Mouse (Mus musculus) frontal cortex, adult (tissue): Measurements from ENCODE around the gene Aldh3b1.

Source experiments
- ATAC-seq: cut with Nextera tagmentation; 2 replicates; pipeline ENCODE4 v1.9.2; 2017; ENCODE audit warnings: mild to moderate bottlenecking, moderate library complexity, mixed read lengths; ENCODE audit not compliant: low TSS enrichment

Aldh3b1 gene

GRCm38 (mm10) chr19:3912337-3913204 lies 17.0 kb downstream of the Aldh3b1 start, which contains the start of gene Ndufs8:
Gene Ndufs8 (minus strand): TSS chr19:3912774.
- ATAC-seq = peak; percentile 94

DNA sequence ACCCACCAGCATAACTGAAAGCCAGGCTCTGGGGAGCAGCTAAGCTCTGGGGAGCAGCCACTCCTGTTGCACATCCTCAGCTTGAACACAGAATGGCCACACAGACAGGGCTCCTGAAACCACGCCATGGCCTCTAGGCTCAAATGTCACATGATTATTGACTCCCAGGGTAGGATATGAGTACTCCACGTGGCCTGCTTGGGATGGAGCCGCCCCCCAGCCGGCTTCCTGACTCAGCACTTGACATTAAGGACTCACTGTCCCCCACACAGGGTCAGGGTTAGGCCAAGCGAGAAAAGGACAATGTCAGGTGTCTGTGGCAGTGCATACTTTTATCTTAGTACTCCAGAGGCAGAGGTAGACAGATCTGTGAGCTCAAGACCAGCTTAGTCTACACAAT lies 19.4 kb downstream of the Aldh3b1 start:
- no peak for ATAC-seq

GRCm38 (mm10) chr19:3907876-3908660 lies 21.5 kb downstream of the Aldh3b1 start:
- no peak for ATAC-seq

- ATAC-seq = peak; percentile 39; the same call in 1 of the 2 replicates
Measured at GRCm38 (mm10) chr19:3906795-3907786, 22.5 kb downstream of the Aldh3b1 start, which contains the start of gene Tcirg1. Gene Tcirg1 (minus strand): TSS chr19:3907133.

GRCm38 (mm10) chr19:3906326-3906725 lies 23.3 kb downstream of the Aldh3b1 start:
- no peak for ATAC-seq

GRCm38 (mm10) chr19:3905261-3905969 lies 24.2 kb downstream of the Aldh3b1 start:
- ATAC-seq = no peak

DNA sequence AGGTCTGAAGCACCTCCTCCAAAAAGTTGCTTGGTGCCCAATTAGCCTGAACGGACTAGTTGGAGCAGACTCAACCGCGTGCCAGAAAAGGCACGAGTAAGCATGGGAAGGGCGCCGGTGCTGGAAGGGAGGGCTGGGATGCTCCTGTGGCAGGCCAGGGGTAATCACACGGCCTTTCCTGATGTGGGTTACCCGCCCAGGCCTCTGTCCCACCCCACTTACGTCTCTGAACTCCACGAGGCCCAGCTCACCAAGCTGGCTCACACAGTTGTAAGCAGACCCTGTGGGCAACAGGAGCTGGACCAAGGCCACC lies 25.3 kb downstream of the Aldh3b1 start:
- ATAC-seq = no peak

DNA sequence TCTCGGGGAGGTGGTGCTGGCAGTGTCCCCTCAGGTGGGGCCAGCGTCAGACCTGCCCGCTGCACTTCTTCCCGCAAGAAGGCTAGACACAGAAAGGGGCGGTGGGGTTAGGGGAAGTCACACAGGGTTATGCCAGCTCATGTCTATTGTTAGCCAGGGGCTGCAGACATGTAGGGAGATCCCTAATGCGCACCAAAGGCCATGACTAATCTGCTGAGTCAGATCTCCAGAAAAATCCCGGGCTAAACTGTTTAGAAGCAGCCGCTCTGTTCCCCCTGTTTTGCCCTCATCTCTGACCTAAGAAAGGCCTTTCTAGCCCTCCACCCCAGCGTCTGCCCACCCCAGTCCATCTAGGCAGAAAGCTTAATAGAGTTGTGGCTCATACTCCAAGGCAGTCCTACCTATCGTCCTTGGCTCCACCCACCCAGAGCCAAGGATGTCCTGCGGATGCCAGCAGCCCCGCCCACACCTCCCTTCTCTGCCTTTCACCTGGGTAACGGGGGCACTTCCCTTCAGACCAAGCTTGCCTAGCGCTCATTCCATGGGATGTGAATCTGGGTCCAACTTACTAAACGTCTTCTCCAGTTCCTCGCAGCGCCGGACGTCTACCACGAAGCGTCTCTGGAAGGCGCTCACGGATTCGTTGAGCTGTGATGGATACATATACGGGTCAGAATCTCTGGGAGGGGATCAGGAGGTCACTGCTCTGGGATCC lies 25.8 kb downstream of the Aldh3b1 start:
- no peak for ATAC-seq

GRCm38 (mm10) chr19:3902966-3903365 lies 26.6 kb downstream of the Aldh3b1 start:
- no peak for ATAC-seq

- ATAC-seq = peak; percentile 59; the same call in 1 of the 2 replicates
Measured at GRCm38 (mm10) chr19:3899618-3900017, 30.0 kb downstream of the Aldh3b1 start.

GRCm38 (mm10) chr19:3898952-3899351 lies 30.7 kb downstream of the Aldh3b1 start:
- no peak for ATAC-seq

- no peak for ATAC-seq
Measured at GRCm38 (mm10) chr19:3897557-3897956, 32.1 kb downstream of the Aldh3b1 start.

DNA sequence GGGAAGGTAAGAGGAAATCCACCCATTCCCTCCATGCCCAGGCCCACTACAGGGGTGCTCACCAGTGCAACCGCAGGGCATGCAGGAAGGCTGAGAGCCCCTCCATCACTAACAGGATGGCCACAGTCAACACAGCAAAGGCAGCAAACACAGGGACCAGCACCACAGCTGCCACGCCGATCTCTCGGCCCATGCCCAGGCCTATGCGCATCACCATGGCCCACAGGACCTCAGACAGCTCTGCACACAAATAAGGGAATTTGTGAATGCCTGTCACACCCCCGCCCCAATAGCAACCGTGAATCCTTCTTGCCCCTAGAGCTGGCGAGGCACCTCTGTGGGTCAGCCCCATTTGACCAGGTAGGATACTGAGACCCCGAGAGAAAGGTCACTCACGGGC lies 33.4 kb downstream of the Aldh3b1 start:
- ATAC-seq = no peak

DNA sequence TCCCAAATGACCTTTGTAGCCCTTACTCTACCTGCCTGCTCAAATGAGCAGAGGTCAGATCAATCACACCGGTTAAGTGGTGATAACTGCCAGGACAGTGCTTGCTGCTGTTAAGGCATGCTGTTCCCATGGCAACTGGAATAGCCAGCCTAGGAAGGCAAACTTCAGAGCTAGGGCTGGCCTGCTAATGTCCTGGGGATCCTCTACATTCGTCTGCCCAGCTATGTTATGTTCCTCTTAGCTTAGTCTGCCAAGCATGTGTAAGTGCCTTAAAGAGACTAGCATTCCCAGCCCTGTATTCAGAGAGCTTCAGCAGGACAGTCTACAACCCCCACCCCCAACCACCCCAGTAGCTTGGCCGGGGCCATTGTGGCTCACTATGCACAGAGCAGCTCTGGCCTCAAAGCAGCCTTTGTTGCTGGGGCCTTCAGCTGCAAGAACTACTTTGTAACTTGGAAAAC lies 34.4 kb downstream of the Aldh3b1 start:
- no peak; the same call in 1 of the 2 replicates for ATAC-seq

DNA sequence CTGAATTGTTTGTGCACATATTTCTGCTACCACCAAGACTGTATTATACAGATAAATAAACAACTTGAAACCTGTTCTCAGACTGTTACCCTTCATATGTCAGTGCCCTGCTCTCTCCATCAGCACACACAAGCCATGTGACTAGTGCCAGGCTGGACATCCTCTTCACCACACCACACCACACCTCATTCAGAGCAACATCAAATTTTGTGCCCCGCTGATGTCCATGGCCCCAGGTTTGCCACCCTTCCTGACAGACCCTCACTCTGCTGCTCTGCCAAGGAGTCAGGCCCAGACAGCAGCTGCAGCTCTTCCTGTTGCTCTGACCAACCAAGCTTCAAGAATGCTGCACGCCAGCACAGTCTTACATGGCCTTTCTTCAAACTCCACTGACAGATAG lies 35.3 kb downstream of the Aldh3b1 start:
- ATAC-seq = no peak

- ATAC-seq = no peak
Measured at GRCm38 (mm10) chr19:3893545-3894116, 36.0 kb downstream of the Aldh3b1 start.

DNA sequence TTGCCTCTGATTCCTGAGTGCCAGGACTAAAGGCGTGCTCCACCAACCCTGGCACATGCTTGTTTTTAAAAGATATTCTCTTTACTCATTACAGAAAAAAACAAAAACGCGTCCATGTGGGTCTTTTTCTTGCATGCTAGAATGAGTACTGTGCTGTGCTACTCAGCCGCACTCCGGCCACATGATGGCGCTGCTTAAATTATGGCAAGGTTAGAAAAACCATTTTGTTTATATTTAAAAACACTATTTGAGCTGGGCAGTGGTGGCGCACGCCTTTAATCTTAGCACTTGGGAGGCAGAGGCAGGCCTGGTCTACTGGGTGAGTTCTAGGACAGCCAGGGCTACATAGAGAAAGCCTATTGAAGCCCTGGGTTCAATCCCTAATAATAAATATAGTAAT lies 39.4 kb downstream of the Aldh3b1 start:
- no peak for ATAC-seq

GRCm38 (mm10) chr19:3889096-3889495 lies 40.5 kb downstream of the Aldh3b1 start:
- no peak for ATAC-seq

DNA sequence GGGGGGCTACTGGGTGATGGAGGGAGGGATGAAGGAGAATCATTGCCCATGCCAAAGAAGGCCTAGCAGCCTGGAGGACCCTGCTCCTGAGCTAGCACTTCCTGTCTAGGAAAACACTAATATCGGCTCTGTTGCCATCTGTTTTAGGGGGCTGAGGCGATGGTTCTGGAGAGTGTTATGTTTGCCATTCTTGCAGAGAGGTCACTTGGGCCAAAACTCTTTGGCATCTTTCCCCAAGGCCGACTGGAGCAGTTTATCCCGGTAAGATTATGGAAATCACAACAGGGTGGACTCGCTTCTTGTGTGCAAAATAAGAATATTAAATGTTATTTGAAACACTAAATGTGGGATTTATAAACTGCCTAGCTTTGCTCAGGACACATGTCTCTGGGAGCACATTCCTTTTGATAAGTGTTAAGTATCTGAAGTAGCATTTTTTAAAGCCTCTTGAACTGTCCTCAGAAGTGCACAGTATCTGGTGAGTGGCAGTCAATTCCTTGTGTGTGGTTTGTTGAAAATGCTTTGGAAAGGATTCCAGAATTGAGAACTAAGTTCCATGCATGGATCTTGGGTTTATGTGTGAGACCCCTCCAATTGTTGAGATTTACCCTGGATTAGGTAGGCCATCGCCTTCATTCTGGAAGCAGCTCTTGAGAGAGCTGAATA lies 45.1 kb downstream of the Aldh3b1 start:
- no peak for ATAC-seq
